Mouse (Mus musculus) ES-Bruce4 (cell line): ENCODE measurements around the gene Fbxo47.

Source experiments
- CTCF ChIP-seq: IDR thresholded peaks from one replicate; pipeline ENCODE4 v1.8.1; 2011; ENCODE audit warnings: low read depth, low read length
- POLR2A ChIP-seq: IDR thresholded peaks from one replicate; pipeline ENCODE4 v1.8.1; 2011; ENCODE audit warnings: low read length; ENCODE audit not compliant: insufficient read depth

GRCm38 (mm10) chr11:97827654-97828053, 56.3 kb downstream of the Fbxo47 start:
- TF ChIP-seq CTCF (no peak), POLR2A (no peak)
